Mouse (Mus musculus) ES-Bruce4 (cell line): ENCODE results near the gene Lgals12.

ENCODE experiments used
- CTCF ChIP-seq: IDR thresholded peaks from one replicate; pipeline ENCODE4 v1.8.1; 2011; ENCODE audit warnings: low read depth, low read length
- EP300 ChIP-seq: IDR thresholded peaks from 2 replicates; pipeline ENCODE4 v1.6.1; 2011; ENCODE audit warnings: low read depth, low read length; ENCODE audit not compliant: insufficient read depth
- POLR2A ChIP-seq: IDR thresholded peaks from one replicate; pipeline ENCODE4 v1.8.1; 2011; ENCODE audit warnings: low read length; ENCODE audit not compliant: insufficient read depth

DNA sequence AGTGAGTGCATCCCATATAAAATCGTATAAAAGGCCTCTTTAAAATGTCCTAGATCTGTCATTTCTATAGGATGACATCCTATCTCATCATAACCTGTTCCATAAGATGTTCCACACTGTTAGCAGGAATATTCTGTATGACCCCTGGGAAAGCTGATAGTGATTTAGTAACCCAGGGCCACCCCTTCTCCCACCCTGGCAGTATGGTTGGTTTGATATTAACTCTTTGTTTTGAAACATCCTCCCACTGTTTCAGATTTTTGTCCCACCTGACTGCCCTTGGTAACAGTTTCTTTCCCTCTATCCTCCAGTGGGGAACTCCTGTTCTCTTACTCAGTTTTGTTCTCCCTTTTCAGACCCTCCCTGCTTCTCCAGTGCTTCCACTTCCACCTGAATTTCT lies 26.8 kb upstream of the Lgals12 start:
- TF ChIP-seq POLR2A (no peak), EP300 (no peak), CTCF (no peak)
